Mouse (Mus musculus): ENCODE measurements around the gene Snx3. TPM values are rescaled to one million over a fixed set of nuclear protein-coding genes. Genes with fewer than 3 reads are reported as not detected.

The Snx3 gene
- polyA plus RNA-seq, 1 experiment: 221 TPM

- Histone ChIP-seq H3K4me3 (ENCODE audit: insufficient read depth, low read length) (no peak overlapping the region), H3K4me1 (ENCODE audit: control insufficient read depth, insufficient read depth, low read length) (no peaks in the 10 kb centered on the region), H3K27ac (ENCODE audit: insufficient read depth, low read length) (no peak overlapping the region)
- TF ChIP-seq CTCF (IDR thresholded peaks at IDR 0.05; ENCODE audit: borderline replicate concordance, insufficient read depth, low read length) (no peak), POLR2A (IDR thresholded peaks at IDR 0.05; ENCODE audit: low read depth, low read length) (no peak)
Observed at GRCm38 (mm10) chr10:42572971-42573370, 71.1 kb downstream of the Snx3 start.

GRCm38 (mm10) chr10:42574639-42575038 is 72.8 kb downstream of the Snx3 start:
- Histone ChIP-seq H3K4me3 (ENCODE audit: insufficient read depth, low read length) (no peak overlapping the region), H3K4me1 (ENCODE audit: control insufficient read depth, insufficient read depth, low read length) (no peaks in the 10 kb centered on the region), H3K27ac (ENCODE audit: insufficient read depth, low read length) (no peak overlapping the region)
- TF ChIP-seq CTCF (IDR thresholded peaks at IDR 0.05; ENCODE audit: borderline replicate concordance, insufficient read depth, low read length): no peak
- TF ChIP-seq POLR2A (IDR thresholded peaks at IDR 0.05; ENCODE audit: low read depth, low read length): no peak

GRCm38 (mm10) chr10:42577525-42578280 is 75.9 kb downstream of the Snx3 start:
- TF ChIP-seq POLR2A (IDR thresholded peaks at IDR 0.05; ENCODE audit: low read depth, low read length): no peak
- TF ChIP-seq CTCF (IDR thresholded peaks at IDR 0.05; ENCODE audit: borderline replicate concordance, insufficient read depth, low read length): no peak

GRCm38 (mm10) chr10:42578281-42578675 is 76.4 kb downstream of the Snx3 start:
- Histone ChIP-seq H3K4me1 (ENCODE audit: control insufficient read depth, insufficient read depth, low read length) (no peaks in the 10 kb centered on the region), H3K4me3 (ENCODE audit: insufficient read depth, low read length) (no peak overlapping the region), H3K27ac (ENCODE audit: insufficient read depth, low read length) (no peak overlapping the region)
- no peak for TF ChIP-seq CTCF (IDR thresholded peaks at IDR 0.05; ENCODE audit: borderline replicate concordance, insufficient read depth, low read length)
- no peak for TF ChIP-seq POLR2A (IDR thresholded peaks at IDR 0.05; ENCODE audit: low read depth, low read length)

More at GRCm38 (mm10) chr10:42577525-42578280, 75.9 kb downstream of the Snx3 start:
- Histone ChIP-seq H3K4me1 (ENCODE audit: control insufficient read depth, insufficient read depth, low read length) (no peaks in the 10 kb centered on the region), H3K4me3 (ENCODE audit: insufficient read depth, low read length) (no peak overlapping the region), H3K27ac (ENCODE audit: insufficient read depth, low read length) (no peak overlapping the region)

- TF ChIP-seq POLR2A (IDR thresholded peaks at IDR 0.05; ENCODE audit: low read depth, low read length) (no peak), CTCF (IDR thresholded peaks at IDR 0.05; ENCODE audit: borderline replicate concordance, insufficient read depth, low read length) (no peak)
- no peaks in the 10 kb centered on the region for H3K4me1 ChIP-seq (ENCODE audit: control insufficient read depth, insufficient read depth, low read length)
- no peak overlapping the region for H3K27ac ChIP-seq (ENCODE audit: insufficient read depth, low read length)
- no peak overlapping the region for H3K4me3 ChIP-seq (ENCODE audit: insufficient read depth, low read length)
Observed at GRCm38 (mm10) chr10:42578698-42579474, 77.1 kb downstream of the Snx3 start.

GRCm38 (mm10) chr10:42579475-42580130 is 77.8 kb downstream of the Snx3 start:
- TF ChIP-seq POLR2A (IDR thresholded peaks at IDR 0.05; ENCODE audit: low read depth, low read length) (no peak), CTCF (IDR thresholded peaks at IDR 0.05; ENCODE audit: borderline replicate concordance, insufficient read depth, low read length) (no peak)
- H3K27ac ChIP-seq (ENCODE audit: insufficient read depth, low read length): no peak overlapping the region
- H3K4me1 ChIP-seq (ENCODE audit: control insufficient read depth, insufficient read depth, low read length): no peaks in the 10 kb centered on the region
- H3K4me3 ChIP-seq (ENCODE audit: insufficient read depth, low read length): no peak overlapping the region

- no peaks in the 10 kb centered on the region for H3K4me1 ChIP-seq (ENCODE audit: control insufficient read depth, insufficient read depth, low read length)
- TF ChIP-seq CTCF (IDR thresholded peaks at IDR 0.05; ENCODE audit: borderline replicate concordance, insufficient read depth, low read length) (no peak), POLR2A (IDR thresholded peaks at IDR 0.05; ENCODE audit: low read depth, low read length) (no peak)
- H3K4me3 ChIP-seq (ENCODE audit: insufficient read depth, low read length): no peak overlapping the region
- H3K27ac ChIP-seq (ENCODE audit: insufficient read depth, low read length): no peak overlapping the region
Observed at GRCm38 (mm10) chr10:42580131-42580950, 78.5 kb downstream of the Snx3 start.

GRCm38 (mm10) chr10:42580951-42581277 is 79.1 kb downstream of the Snx3 start:
- TF ChIP-seq POLR2A (IDR thresholded peaks at IDR 0.05; ENCODE audit: low read depth, low read length) (no peak), CTCF (IDR thresholded peaks at IDR 0.05; ENCODE audit: borderline replicate concordance, insufficient read depth, low read length) (no peak)
- no peak overlapping the region for H3K4me3 ChIP-seq (ENCODE audit: insufficient read depth, low read length)
- no peak overlapping the region for H3K27ac ChIP-seq (ENCODE audit: insufficient read depth, low read length)
- no peaks in the 10 kb centered on the region for H3K4me1 ChIP-seq (ENCODE audit: control insufficient read depth, insufficient read depth, low read length)

Measured in embryonic fibroblast, embryonic 13.5 days (primary cell).